ENCODE assay signal across 8 mouse cellular contexts in the genomic region with DNA sequence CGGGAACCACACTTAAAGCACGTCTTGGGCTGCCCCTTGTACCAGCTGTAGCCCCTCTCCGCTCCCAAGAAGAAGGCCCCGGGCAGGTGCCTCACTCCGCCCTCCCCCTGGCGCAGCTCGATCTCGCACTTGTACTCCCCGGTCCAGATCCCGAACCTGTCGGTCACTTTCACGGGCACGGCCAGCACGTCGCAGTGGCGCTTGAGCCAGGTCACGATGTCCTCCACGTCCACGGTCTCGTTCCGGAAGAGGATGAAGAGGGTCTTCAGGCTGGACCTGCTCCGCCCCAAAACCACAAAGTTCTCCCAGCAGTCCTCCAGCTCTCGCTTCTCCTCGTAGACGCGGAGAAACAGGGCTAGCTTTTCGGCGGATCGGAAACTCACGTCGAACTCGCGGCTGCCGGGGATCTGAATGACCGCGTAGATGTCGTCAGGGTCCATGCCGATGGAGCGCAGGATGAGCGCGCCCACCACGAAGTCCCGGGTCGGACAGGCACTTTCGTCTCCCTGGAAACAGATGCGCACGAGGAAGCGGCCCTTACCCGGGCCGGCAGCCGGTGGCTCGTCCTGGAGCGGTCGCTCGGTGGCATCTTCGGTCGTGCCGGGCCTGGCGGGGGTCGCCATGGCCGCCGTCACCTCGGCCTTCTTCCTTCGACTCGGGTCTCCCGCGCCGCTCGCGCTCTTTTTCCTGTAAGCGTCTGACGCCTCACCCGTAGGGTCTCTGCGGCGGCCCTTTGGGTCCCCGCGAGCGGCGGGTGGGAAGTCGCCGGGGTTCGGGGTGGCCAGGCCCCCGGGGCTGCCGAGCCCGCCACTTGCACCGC. TPM values are rescaled to one million over a fixed set of nuclear protein-coding genes. Genes with fewer than 3 reads are reported as not detected.
DNase-seq lines count a peak whose midpoint lies in the region; ATAC-seq and TF ChIP-seq lines count a peak whose summit lies in the region.

No protein-coding gene starts in this region.

- peak overlapping the region; percentile 97 for H3K9ac ChIP-seq in MEL (ENCODE audit: control insufficient read depth, low read depth, low read length, poor library complexity, severe bottlenecking)
- H3K9ac ChIP-seq in midbrain, embryonic 12.5 days (replicated peaks): peak overlapping the region; percentile 97

- no peaks in the 10 kb centered on the region for H3K36me3 ChIP-seq in MEL (ENCODE audit: control insufficient read depth in 1 of 2, insufficient read depth in 2 of 2, low read length in 2 of 2)
- H3K36me3 ChIP-seq in embryonic facial prominence, embryonic 10.5 days (replicated peaks): peaks cover 10% of the 10 kb centered on the region; the same call in 1 of the 2 replicates
- peaks cover 5% of the 10 kb centered on the region; the same call in 1 of the 2 replicates for H3K36me3 ChIP-seq in limb, embryonic 10.5 days
- no peaks in the 10 kb centered on the region for H3K36me3 ChIP-seq in midbrain, embryonic 12.5 days

- no peak for TF ChIP-seq CTCF in MEL (IDR thresholded peaks at IDR 0.05 in 2 of 3, conservative IDR thresholded peaks at IDR 0.05 in 1 of 3; ENCODE audit: control insufficient read depth in 1 of 3, insufficient read depth in 1 of 3, low read depth in 2 of 3, low read length in 3 of 3, poor library complexity in 1 of 3, severe bottlenecking in 1 of 3)

- H3K4me3 ChIP-seq in MEL (ENCODE audit: control insufficient read depth in 1 of 2, insufficient read depth in 1 of 2, low read depth in 2 of 2, low read length in 2 of 2): peak overlapping the region; percentile 83 to 86
- peak overlapping the region; percentile 70 for H3K4me3 ChIP-seq in embryonic facial prominence, embryonic 10.5 days
- H3K4me3 ChIP-seq in limb, embryonic 10.5 days: peak overlapping the region; percentile 93
- peak overlapping the region; percentile 94 for H3K4me3 ChIP-seq in midbrain, embryonic 12.5 days

- H3K79me2 ChIP-seq in MEL (ENCODE audit: control insufficient read depth, insufficient read depth, low read length, poor library complexity): peaks cover 16% of the 10 kb centered on the region

- TF ChIP-seq POLR2A in MEL (IDR thresholded peaks at IDR 0.05; ENCODE audit: control insufficient read depth in 1 of 2, insufficient read depth in 1 of 2, low read depth in 1 of 2, low read length in 2 of 2, poor library complexity in 1 of 2): no peak; a peak in 1 of 4 replicates

- H3K27ac ChIP-seq in MEL (ENCODE audit: control insufficient read depth, low read depth, low read length): peak overlapping the region; percentile 32
- H3K27ac ChIP-seq in embryonic facial prominence, embryonic 10.5 days (replicated peaks): peak overlapping the region; percentile 100
- H3K27ac ChIP-seq in limb, embryonic 10.5 days: peak overlapping the region; percentile 99
- H3K27ac ChIP-seq in midbrain, embryonic 12.5 days (replicated peaks): peak overlapping the region; percentile 97

- TF ChIP-seq RAD21 in MEL (IDR thresholded peaks at IDR 0.05; ENCODE audit: low read depth, low read length): no peak

- TF ChIP-seq EP300 in MEL (IDR thresholded peaks at IDR 0.05; ENCODE audit: low read depth in 1 of 2, low read length in 2 of 2): no peak

- no peaks in the 10 kb centered on the region for H3K9me3 ChIP-seq in MEL (replicated peaks; ENCODE audit: insufficient read depth, low read length)
- H3K9me3 ChIP-seq in embryonic facial prominence, embryonic 10.5 days: peaks cover 5% of the 10 kb centered on the region; the same call in 1 of the 2 replicates
- no peaks in the 10 kb centered on the region for H3K9me3 ChIP-seq in limb, embryonic 10.5 days (replicated peaks)
- peaks cover 9% of the 10 kb centered on the region; the same call in 1 of the 2 replicates for H3K9me3 ChIP-seq in midbrain, embryonic 12.5 days

- peak overlapping the region; percentile 90 for H3K4me2 ChIP-seq in midbrain, embryonic 12.5 days (replicated peaks)

- WGBS in embryonic facial prominence, embryonic 10.5 days: under 1% methylated on average over 86 of the region's 86 CpGs
- under 1% methylated on average over 86 of the region's 86 CpGs for WGBS in limb, embryonic 10.5 days
- under 1% methylated on average over 83 of the region's 86 CpGs for WGBS in midbrain, embryonic 12.5 days

- peak; percentile 20 for DNase-seq in gastrocnemius, postnatal 14 days
- no peak for DNase-seq in gastrocnemius, postnatal 10 days
- peak; percentile 50 for DNase-seq in MEL (ENCODE audit: low read depth, low spot score)
- DNase-seq in embryonic facial prominence, embryonic 10.5 days (ENCODE audit: low spot score): peak; percentile 62
- peak; percentile 58 to 63 for DNase-seq in heart, postnatal 10 days
- peak; percentile 76 for DNase-seq in limb, embryonic 10.5 days (ENCODE audit: low spot score)
- DNase-seq in testis, postnatal 10 days (ENCODE audit: low spot score): peak; percentile 65

- H3K4me1 ChIP-seq in MEL (ENCODE audit: control insufficient read depth in 1 of 2, insufficient read depth in 2 of 2, low read length in 2 of 2): no peaks in the 10 kb centered on the region; a peak in 1 of 4 replicates
- H3K4me1 ChIP-seq in embryonic facial prominence, embryonic 10.5 days: peaks cover 51% of the 10 kb centered on the region
- peaks cover 49% of the 10 kb centered on the region for H3K4me1 ChIP-seq in limb, embryonic 10.5 days
- H3K4me1 ChIP-seq in midbrain, embryonic 12.5 days: peaks cover 43% of the 10 kb centered on the region

- no peaks in the 10 kb centered on the region for H3K27me3 ChIP-seq in MEL (ENCODE audit: control insufficient read depth in 1 of 2, insufficient read depth in 2 of 2, low read length in 2 of 2)
- no peaks in the 10 kb centered on the region for H3K27me3 ChIP-seq in embryonic facial prominence, embryonic 10.5 days (replicated peaks; ENCODE audit: low read depth, poor library complexity, severe bottlenecking)
- H3K27me3 ChIP-seq in limb, embryonic 10.5 days (ENCODE audit: low read depth, poor library complexity, severe bottlenecking): no peaks in the 10 kb centered on the region
- no peaks in the 10 kb centered on the region for H3K27me3 ChIP-seq in midbrain, embryonic 12.5 days

- peak; percentile 20; the same call in 1 of the 2 replicates for ATAC-seq in midbrain, embryonic 12.5 days (ENCODE audit: low FRiP score, low read depth)

- intact Hi-C loops in gastrocnemius, postnatal 14 days (cut with DNase I; ENCODE audit: low total_unique reads): no loop called here
- intact Hi-C loops in heart, postnatal 10 days (cut with DNase I): loop anchor here (2.0 kb wide), 1 partner anchor 17 kb away; no protein-coding TSS in a partner anchor

RNA-seq across cellular contexts. Expression of a gene that starts 0.9 kb away (rescaled TPM):
- 1 to 10 TPM; 2.7 to 3.2 TPM for total RNA-seq in gastrocnemius, postnatal 14 days (2021)
- total RNA-seq in gastrocnemius, postnatal 10 days (2021): 1 to 10 TPM; 4.7 to 5.6 TPM
- 5.1 and 5.7 TPM in 2 replicates for total RNA-seq in MEL (2012; rRNA removed)
- polyA plus RNA-seq in MEL (2012; ENCODE audit: insufficient read depth in 1 of 2, insufficient read length in 2 of 2, low read depth in 1 of 2, low replicate concordance in 2 of 2, missing spikeins in 1 of 2): 10 to 100 TPM in 1 of 2 experiments, not detected in 1; 12.1 TPM
- 53.4 and 58.3 TPM in 2 replicates for polyA plus RNA-seq in embryonic facial prominence, embryonic 10.5 days (2016; fragmentation: Nextera tagmentation; extraction: Ambion mirVana)
- 10 to 100 TPM; 18.0 to 18.1 TPM for total RNA-seq in heart, postnatal 10 days (2021)
- polyA plus RNA-seq in limb, embryonic 10.5 days (2016; fragmentation: Nextera tagmentation; extraction: Ambion mirVana): 64.9 and 67.2 TPM in 2 replicates
- polyA plus RNA-seq in midbrain, embryonic 12.5 days (2016; fragmentation: Nextera tagmentation; extraction: Ambion mirVana): 51.3 and 53.3 TPM in 2 replicates

RNA-seq across cellular contexts. Expression of a gene that starts 1.4 kb away (rescaled TPM):
- total RNA-seq in gastrocnemius, postnatal 14 days (2021): not detected
- not detected for total RNA-seq in gastrocnemius, postnatal 10 days (2021)
- 0.08 and 0.13 TPM in 2 replicates for total RNA-seq in MEL (2012; rRNA removed)
- polyA plus RNA-seq in MEL (2012; ENCODE audit: insufficient read depth in 1 of 2, insufficient read length in 2 of 2, low read depth in 1 of 2, low replicate concordance in 2 of 2, missing spikeins in 1 of 2): under 1 TPM in 1 of 2 experiments, not detected in 1; 0.31 TPM
- polyA plus RNA-seq in embryonic facial prominence, embryonic 10.5 days (2016; fragmentation: Nextera tagmentation; extraction: Ambion mirVana): 0.43 and 0.71 TPM in 2 replicates
- 1 to 10 TPM; 3.7 to 4.3 TPM for total RNA-seq in heart, postnatal 10 days (2021)
- 0.40 and 0.61 TPM in 2 replicates for polyA plus RNA-seq in limb, embryonic 10.5 days (2016; fragmentation: Nextera tagmentation; extraction: Ambion mirVana)
- 0.54 and 1.1 TPM in 2 replicates for polyA plus RNA-seq in midbrain, embryonic 12.5 days (2016; fragmentation: Nextera tagmentation; extraction: Ambion mirVana)

RNA-seq across cellular contexts. Expression of a gene that starts 16.1 kb away (rescaled TPM):
- 1 to 10 TPM; 2.9 to 4.3 TPM for total RNA-seq in gastrocnemius, postnatal 14 days (2021)
- total RNA-seq in gastrocnemius, postnatal 10 days (2021): 1 to 10 TPM; 6.7 to 9.4 TPM
- 1.5 and 2.0 TPM in 2 replicates for total RNA-seq in MEL (2012; rRNA removed)
- 10 to 100 TPM in 1 of 2 experiments, not detected in 1; 24.7 TPM for polyA plus RNA-seq in MEL (2012; ENCODE audit: insufficient read depth in 1 of 2, insufficient read length in 2 of 2, low read depth in 1 of 2, low replicate concordance in 2 of 2, missing spikeins in 1 of 2)
- 10.6 and 11.5 TPM in 2 replicates for polyA plus RNA-seq in embryonic facial prominence, embryonic 10.5 days (2016; fragmentation: Nextera tagmentation; extraction: Ambion mirVana)
- 10 to 100 TPM; 26.3 to 37.8 TPM for total RNA-seq in heart, postnatal 10 days (2021)
- 9.9 and 11.8 TPM in 2 replicates for polyA plus RNA-seq in limb, embryonic 10.5 days (2016; fragmentation: Nextera tagmentation; extraction: Ambion mirVana)
- polyA plus RNA-seq in midbrain, embryonic 12.5 days (2016; fragmentation: Nextera tagmentation; extraction: Ambion mirVana): 15.6 and 18.7 TPM in 2 replicates

RNA-seq across cellular contexts. Expression of a gene that starts 37.5 kb away (rescaled TPM):
- not detected for total RNA-seq in gastrocnemius, postnatal 14 days (2021)
- total RNA-seq in gastrocnemius, postnatal 10 days (2021): under 1 TPM in 1 of 2 experiments, not detected in 1; 0.18 TPM
- not detected in 2 replicates for total RNA-seq in MEL (2012; rRNA removed)
- not detected for polyA plus RNA-seq in MEL (2012; ENCODE audit: insufficient read depth in 1 of 2, insufficient read length in 2 of 2, low read depth in 1 of 2, low replicate concordance in 2 of 2, missing spikeins in 1 of 2)
- 0.87 and 2.5 TPM in 2 replicates for polyA plus RNA-seq in embryonic facial prominence, embryonic 10.5 days (2016; fragmentation: Nextera tagmentation; extraction: Ambion mirVana)
- not detected for total RNA-seq in heart, postnatal 10 days (2021)
- 0.59 and 1.4 TPM in 2 replicates for polyA plus RNA-seq in limb, embryonic 10.5 days (2016; fragmentation: Nextera tagmentation; extraction: Ambion mirVana)
- polyA plus RNA-seq in midbrain, embryonic 12.5 days (2016; fragmentation: Nextera tagmentation; extraction: Ambion mirVana): 12.5 and 16.1 TPM in 2 replicates

RNA-seq across cellular contexts. Expression of a gene that starts 50.4 kb away (rescaled TPM):
- not detected for total RNA-seq in gastrocnemius, postnatal 14 days (2021)
- not detected for total RNA-seq in gastrocnemius, postnatal 10 days (2021)
- not detected in 2 replicates for total RNA-seq in MEL (2012; rRNA removed)
- not detected for polyA plus RNA-seq in MEL (2012; ENCODE audit: insufficient read depth in 1 of 2, insufficient read length in 2 of 2, low read depth in 1 of 2, low replicate concordance in 2 of 2, missing spikeins in 1 of 2)
- polyA plus RNA-seq in embryonic facial prominence, embryonic 10.5 days (2016; fragmentation: Nextera tagmentation; extraction: Ambion mirVana): not detected in 2 replicates
- not detected for total RNA-seq in heart, postnatal 10 days (2021)
- polyA plus RNA-seq in limb, embryonic 10.5 days (2016; fragmentation: Nextera tagmentation; extraction: Ambion mirVana): not detected in 2 replicates
- polyA plus RNA-seq in midbrain, embryonic 12.5 days (2016; fragmentation: Nextera tagmentation; extraction: Ambion mirVana): not detected in 2 replicates

Comparison
In these comparisons a context has a peak if more than half of its experiments do, and no peak if none do; other contexts are left out.
1. H3K27ac ChIP-seq: peak in every context shown above with its lines; median percentile 100 in embryonic facial prominence, embryonic 10.5 days; 99 in limb, embryonic 10.5 days; 97 in midbrain, embryonic 12.5 days; 32 in MEL.